ENCODE assay signal across 19 mouse cellular contexts in the genomic region with DNA sequence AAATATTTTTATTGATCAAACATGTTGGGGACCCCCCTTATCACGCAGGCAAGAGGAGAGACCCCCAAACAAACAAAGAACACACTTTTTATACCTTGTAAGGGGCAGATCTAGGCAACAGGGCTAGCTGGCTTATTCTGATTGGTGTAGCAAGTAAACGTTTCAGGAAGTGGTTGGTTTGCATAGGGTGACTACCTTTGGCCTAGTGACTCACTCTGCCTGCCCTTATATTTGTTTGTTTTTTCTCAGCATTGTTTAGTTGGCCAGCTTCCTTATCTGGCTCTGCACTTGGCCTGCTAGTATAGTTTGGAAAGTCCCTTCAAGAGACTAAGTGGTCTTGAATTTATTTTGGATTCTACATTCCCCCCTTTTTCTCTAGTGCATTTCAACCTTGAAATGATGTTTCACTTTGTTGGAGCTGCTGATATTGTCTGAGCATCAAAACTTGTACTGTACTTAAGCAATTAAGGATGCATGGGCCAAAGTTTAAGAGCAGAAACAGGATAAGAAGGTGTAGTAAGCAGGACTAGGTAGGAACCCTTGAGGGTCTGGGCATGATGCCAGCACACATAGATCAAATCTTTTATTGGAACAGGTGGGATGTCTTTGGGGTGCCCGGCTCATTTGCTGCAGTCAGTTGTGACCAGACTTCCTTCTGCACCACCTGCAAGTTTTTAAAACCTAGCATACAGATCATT. TPM values are rescaled to one million over a fixed set of nuclear protein-coding genes. Genes with fewer than 3 reads are reported as not detected.
DNase-seq lines count a peak whose midpoint lies in the region; ATAC-seq and TF ChIP-seq lines count a peak whose summit lies in the region.
"Had no signal": no experiment of that assay in that cellular context is flagged by ENCODE, and none has a peak within 500 bp of the region (broad histone marks: within the 10 kb centered on the region; RNA-seq: fewer than 3 reads in every experiment).

No protein-coding gene starts in this region.

- DNase-seq in cerebellum, postnatal 14 days = peak; percentile 5 to 12
- no peak for DNase-seq in cerebellum, adult 9-10 months
- peak; percentile 15 for DNase-seq in midbrain, postnatal 0 days (ENCODE audit: low spot score)
- DNase-seq in forelimb bud, embryonic 11.5 days (ENCODE audit: low read depth, low spot score) = peak; percentile 11
- no peak for DNase-seq in kidney, adult 11 months
- DNase-seq in kidney, postnatal 25 days = no peak
- DNase-seq: adrenal gland, adult 8-10 months; adrenal gland, postnatal 36 days; cerebellum, adult 2 months; cerebellum, postnatal 25 days; gastrocnemius, postnatal 14 days; heart, adult 2 months; heart, postnatal 36 days had no signal

- H3K36me3 ChIP-seq in midbrain, postnatal 0 days (ENCODE audit: insufficient read depth, low read length) = no peaks in the 10 kb centered on the region
- H3K36me3 ChIP-seq in midbrain, embryonic 16.5 days (ENCODE audit: control insufficient read depth, insufficient read depth, low read length) = no peaks in the 10 kb centered on the region
- H3K36me3 ChIP-seq: embryonic facial prominence, embryonic 12.5 days; forebrain, embryonic 15.5 days; heart, embryonic 12.5 days had no signal

- TF ChIP-seq CTCF in midbrain, postnatal 0 days (IDR thresholded peaks at IDR 0.05) = no peak

- H3K4me1 ChIP-seq in midbrain, postnatal 0 days (ENCODE audit: insufficient read depth, low read length) = no peaks in the 10 kb centered on the region
- H3K4me1 ChIP-seq in midbrain, embryonic 16.5 days (ENCODE audit: control insufficient read depth, insufficient read depth, low read length) = no peaks in the 10 kb centered on the region
- H3K4me1 ChIP-seq: embryonic facial prominence, embryonic 12.5 days; forebrain, embryonic 15.5 days; heart, embryonic 12.5 days had no signal

- H3K9ac ChIP-seq in midbrain, postnatal 0 days (replicated peaks; ENCODE audit: low read length, poor library complexity, severe bottlenecking) = no peak overlapping the region
- no peak overlapping the region for H3K9ac ChIP-seq in midbrain, embryonic 16.5 days (ENCODE audit: low read depth, low read length)
- H3K9ac ChIP-seq: embryonic facial prominence, embryonic 12.5 days; forebrain, embryonic 15.5 days; heart, embryonic 12.5 days had no signal

- whole genome bisulfite sequencing in midbrain, postnatal 0 days = 64% methylated on average over 3 of the region's 3 CpGs
- WGBS in midbrain, embryonic 16.5 days = 77% methylated on average over 3 of the region's 3 CpGs

- H3K4me2 ChIP-seq in midbrain, postnatal 0 days (ENCODE audit: low read depth, low read length, poor library complexity, severe bottlenecking) = no peak overlapping the region
- H3K4me2 ChIP-seq in midbrain, embryonic 16.5 days (ENCODE audit: low read length) = no peak overlapping the region
- H3K4me2 ChIP-seq: embryonic facial prominence, embryonic 12.5 days; forebrain, embryonic 15.5 days; heart, embryonic 12.5 days had no signal

- no peak overlapping the region for H3K27ac ChIP-seq in midbrain, postnatal 0 days (ENCODE audit: low read depth, low read length)
- no peak overlapping the region for H3K27ac ChIP-seq in midbrain, embryonic 16.5 days (ENCODE audit: low read length)
- H3K27ac ChIP-seq: embryonic facial prominence, embryonic 12.5 days; forebrain, embryonic 15.5 days; heart, adult 2 months had no signal

- H3K27me3 ChIP-seq in midbrain, postnatal 0 days (ENCODE audit: insufficient read depth, low read length) = no peaks in the 10 kb centered on the region
- H3K27me3 ChIP-seq in midbrain, embryonic 16.5 days (ENCODE audit: control insufficient read depth, insufficient read depth, low read depth, low read length) = no peaks in the 10 kb centered on the region
- H3K27me3 ChIP-seq: embryonic facial prominence, embryonic 12.5 days; forebrain, embryonic 15.5 days; heart, embryonic 12.5 days had no signal

- no peak for ATAC-seq in midbrain, postnatal 0 days (ENCODE audit: low FRiP score)
- ATAC-seq in midbrain, embryonic 16.5 days = no peak
- ATAC-seq: forebrain, embryonic 15.5 days; hindbrain, embryonic 16.5 days; inflammation-experienced regulatory T-cells, adult 6 months had no signal

- H3K4me3 ChIP-seq in midbrain, postnatal 0 days (ENCODE audit: low read depth, low read length) = no peak overlapping the region
- H3K4me3 ChIP-seq in midbrain, embryonic 16.5 days (ENCODE audit: low read depth, low read length) = no peak overlapping the region
- H3K4me3 ChIP-seq: embryonic facial prominence, embryonic 12.5 days; forebrain, embryonic 15.5 days; heart, adult 2 months; heart, embryonic 12.5 days had no signal

- no peaks in the 10 kb centered on the region for H3K9me3 ChIP-seq in midbrain, postnatal 0 days (ENCODE audit: low read length)
- no peaks in the 10 kb centered on the region for H3K9me3 ChIP-seq in midbrain, embryonic 16.5 days (replicated peaks; ENCODE audit: control insufficient read depth, low read length, poor library complexity, severe bottlenecking)
- H3K9me3 ChIP-seq: embryonic facial prominence, embryonic 12.5 days; forebrain, embryonic 15.5 days had no signal

RNA-seq across cellular contexts. Expression of a gene that starts 50.7 kb away (rescaled TPM):
- 3.6 and 6.3 TPM in 2 replicates for total RNA-seq in midbrain, postnatal 0 days (2014; rRNA removed)
- polyA plus RNA-seq in midbrain, postnatal 0 days (2015; fragmentation: Nextera tagmentation; extraction: Ambion mirVana) = 6.1 TPM in 2 replicates
- 8.9 and 10.1 TPM in 2 replicates for polyA plus RNA-seq in midbrain, embryonic 16.5 days (2015; fragmentation: Nextera tagmentation; extraction: Ambion mirVana)

Comparison
In these comparisons a context has a peak if more than half of its experiments do, and no peak if none do; other contexts are left out.
1. DNase-seq: peak in cerebellum, postnatal 14 days (2 of 2), midbrain, postnatal 0 days (single experiment) and forelimb bud, embryonic 11.5 days (single experiment); none in cerebellum, adult 9-10 months (single experiment), kidney, adult 11 months (single experiment) and kidney, postnatal 25 days (0 of 2).